Mouse (Mus musculus) CD4-positive, CD25-positive, alpha-beta regulatory T cell, adult 4 months (primary cell): ENCODE results near the gene Rcsd1. TPM values are rescaled to one million over a fixed set of nuclear protein-coding genes. Genes with fewer than 3 reads are reported as not detected.

Experiments used
- ATAC-seq: one replicate; pipeline ENCODE4 v1.8.0; 2017
- polyA plus RNA-seq, 2 experiments: library from polyadenylated mRNA; unstranded; fragments of 100-300 nt; shearing (Covaris generic); gene quantifications; one replicate each; pipeline ENCODE4 v1.2.1; 2017

Gene Rcsd1
- polyA plus RNA-seq, 2 experiments from 2014 or later, result 114 to 159 TPM

- peak; percentile 65 for ATAC-seq
Observed at GRCm38 (mm10) chr1:165717711-165718542, 8.4 kb upstream of the Rcsd1 start.

GRCm38 (mm10) chr1:165716426-165716825, 6.9 kb upstream of the Rcsd1 start:
- no peak for ATAC-seq

- no peak for ATAC-seq
Observed at GRCm38 (mm10) chr1:165713798-165714197, 4.2 kb upstream of the Rcsd1 start.

GRCm38 (mm10) chr1:165711914-165712313, 2.4 kb upstream of the Rcsd1 start:
- ATAC-seq, result no peak

GRCm38 (mm10) chr1:165708686-165709380, 724 bp downstream of the Rcsd1 start:
- peak; percentile 30 for ATAC-seq

GRCm38 (mm10) chr1:165707640-165708322, 1.8 kb downstream of the Rcsd1 start:
- peak; percentile 22 for ATAC-seq

- ATAC-seq, result no peak
Observed at GRCm38 (mm10) chr1:165707241-165707639, 2.3 kb downstream of the Rcsd1 start.

GRCm38 (mm10) chr1:165706492-165706891, 3.1 kb downstream of the Rcsd1 start:
- ATAC-seq, result no peak

GRCm38 (mm10) chr1:165705868-165706348, 3.6 kb downstream of the Rcsd1 start:
- ATAC-seq, result peak; percentile 14

GRCm38 (mm10) chr1:165705368-165705767, 4.2 kb downstream of the Rcsd1 start:
- ATAC-seq, result no peak

- no peak for ATAC-seq
Observed at GRCm38 (mm10) chr1:165704841-165705240, 4.7 kb downstream of the Rcsd1 start.

GRCm38 (mm10) chr1:165702221-165703031, 7.1 kb downstream of the Rcsd1 start:
- no peak for ATAC-seq

GRCm38 (mm10) chr1:165701562-165701961, 8.0 kb downstream of the Rcsd1 start:
- ATAC-seq, result no peak

GRCm38 (mm10) chr1:165700933-165701518, 8.5 kb downstream of the Rcsd1 start:
- peak; percentile 79 for ATAC-seq

- peak; percentile 63 for ATAC-seq
Observed at GRCm38 (mm10) chr1:165700376-165700815, 9.2 kb downstream of the Rcsd1 start.

GRCm38 (mm10) chr1:165697701-165698100, 11.9 kb downstream of the Rcsd1 start:
- no peak for ATAC-seq

- ATAC-seq, result no peak
Observed at GRCm38 (mm10) chr1:165696870-165697269, 12.7 kb downstream of the Rcsd1 start.

- no peak for ATAC-seq
Observed at GRCm38 (mm10) chr1:165696040-165696439, 13.5 kb downstream of the Rcsd1 start.

- ATAC-seq, result no peak
Observed at GRCm38 (mm10) chr1:165695392-165696014, 14.1 kb downstream of the Rcsd1 start.

- no peak for ATAC-seq
Observed at GRCm38 (mm10) chr1:165693856-165694255, 15.7 kb downstream of the Rcsd1 start.

GRCm38 (mm10) chr1:165691516-165691915, 18.0 kb downstream of the Rcsd1 start:
- peak; percentile 80 for ATAC-seq
